Mouse (Mus musculus): ENCODE measurements around the gene 6430550D23Rik.
"Not testable (repeated sequence)": the region's sequence is repeated elsewhere in the genome, so short reads cannot be mapped to it uniquely, and the experiment has no call there.

Gene 6430550D23Rik

DNA sequence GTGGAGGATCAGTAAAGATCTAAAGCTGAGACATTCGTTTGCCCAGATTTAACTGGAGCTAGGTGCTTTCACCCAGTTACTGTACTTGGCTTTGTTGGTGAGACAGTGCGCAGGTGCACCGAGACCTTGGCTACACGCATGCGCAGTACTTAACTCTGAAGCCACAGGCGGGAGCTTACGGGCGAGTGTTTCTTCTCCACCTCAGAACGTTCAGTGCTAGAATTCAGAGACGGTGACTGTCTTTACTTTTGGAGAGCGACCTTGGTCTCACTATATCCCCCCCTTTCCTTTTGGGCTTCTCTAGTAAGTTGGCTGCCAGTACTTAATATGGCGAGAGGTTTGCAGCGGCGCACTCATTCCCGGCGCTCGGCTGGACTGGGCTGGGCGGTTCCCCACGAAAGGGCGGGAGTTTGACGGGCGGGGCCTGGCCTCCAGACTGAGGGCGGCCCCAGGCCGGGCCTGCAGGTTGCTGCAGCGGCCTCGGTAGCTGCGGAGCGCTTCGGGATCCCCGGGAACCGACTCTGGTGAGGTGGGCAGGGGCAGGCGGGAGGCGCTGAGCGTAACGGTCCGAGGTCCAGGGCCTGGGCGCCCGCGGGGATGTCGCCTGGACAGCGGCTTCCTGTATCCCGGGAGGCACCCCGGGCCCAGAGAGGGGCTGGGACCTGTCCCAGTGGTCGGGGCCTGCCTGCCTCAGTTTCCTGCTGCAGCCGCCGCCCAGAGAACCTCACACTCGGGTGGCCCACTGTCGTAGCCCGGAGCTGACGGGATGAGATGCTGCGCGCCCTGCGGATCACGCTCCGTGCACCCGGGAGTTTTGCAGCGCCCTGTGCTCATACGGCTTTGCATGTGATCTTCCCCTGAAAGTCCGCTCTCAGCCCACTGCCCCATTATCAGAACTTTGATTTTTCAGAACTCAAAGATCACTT lies 51.4 kb downstream of the 6430550D23Rik start, which contains the start of gene Cep250:
Gene Cep250, plus strand, starts transcription at position 325 of the 926 bp plus-strand sequence.
- DNase-seq (ENCODE audit: extremely low read depth, low read depth), result peak; percentile 77

DNA sequence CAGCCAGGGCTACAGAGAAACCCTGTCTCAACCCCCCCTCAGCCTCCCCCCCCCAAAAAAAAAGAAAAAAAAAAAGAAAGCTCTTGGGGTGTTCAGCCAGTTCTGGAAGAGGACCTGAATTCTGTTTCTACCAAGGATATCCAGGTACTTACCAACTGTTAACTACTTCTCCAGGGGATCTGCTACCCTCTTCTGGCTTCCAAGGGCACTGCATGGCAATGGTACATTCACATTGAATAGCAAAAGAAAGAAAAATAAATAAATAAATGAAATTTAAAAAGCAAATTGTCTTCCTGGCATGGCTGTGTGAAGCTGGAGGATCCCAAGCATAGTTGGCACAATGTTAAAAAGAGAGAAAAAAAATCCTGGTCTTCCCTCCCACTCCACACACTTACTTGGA lies 55.8 kb downstream of the 6430550D23Rik start:
- DNase-seq (ENCODE audit: extremely low read depth, low read depth), result no peak

DNA sequence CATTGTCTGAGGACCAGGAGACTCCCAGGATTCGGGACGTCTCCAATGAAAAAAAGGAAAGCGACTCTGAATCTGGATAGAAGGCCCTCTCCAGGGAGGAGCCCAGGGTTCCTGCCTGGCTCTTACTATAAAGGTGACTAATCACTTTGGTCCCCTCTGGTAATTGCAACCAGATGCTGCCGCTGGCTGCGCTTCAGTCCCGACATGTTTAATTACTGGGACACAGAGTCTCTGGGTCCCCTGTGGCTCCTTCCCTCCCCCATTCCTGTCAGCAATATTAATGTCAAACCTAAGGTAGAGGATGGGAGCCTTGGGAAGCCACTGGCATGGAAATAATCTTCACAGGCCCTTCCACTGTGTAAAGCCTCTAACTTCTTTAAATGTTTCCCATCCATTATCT lies 58.4 kb downstream of the 6430550D23Rik start:
- no peak for DNase-seq (ENCODE audit: extremely low read depth, low read depth)

DNA sequence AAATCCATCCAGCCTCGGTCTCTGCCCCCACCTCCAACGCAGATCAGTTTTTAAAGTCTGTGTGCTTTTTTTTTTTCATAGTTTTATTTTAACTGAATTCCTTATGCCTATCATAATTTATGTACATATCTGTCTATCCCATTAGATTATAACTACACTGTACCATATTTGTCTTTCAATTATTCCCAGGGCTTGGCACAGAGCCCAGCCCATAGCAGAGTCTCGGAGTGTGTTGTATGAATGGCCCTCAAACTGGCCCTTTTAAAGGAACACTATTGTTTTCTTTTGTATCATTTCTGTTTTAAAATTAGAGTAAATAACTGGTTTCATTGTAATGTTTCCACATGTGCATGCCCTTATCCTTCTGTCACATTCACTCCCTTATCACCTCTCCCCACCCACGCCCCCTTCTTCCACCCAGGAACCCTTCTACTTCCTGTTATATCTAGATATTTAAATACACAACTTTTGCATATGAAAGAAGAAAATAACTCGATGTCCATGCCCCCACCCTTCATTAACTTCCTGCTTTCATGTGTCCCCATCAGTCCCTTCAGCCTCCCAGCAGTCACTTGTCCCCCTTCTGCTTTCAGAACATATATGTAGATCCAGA lies 60.3 kb downstream of the 6430550D23Rik start:
- DNase-seq (ENCODE audit: extremely low read depth, low read depth), result peak; percentile 87

DNA sequence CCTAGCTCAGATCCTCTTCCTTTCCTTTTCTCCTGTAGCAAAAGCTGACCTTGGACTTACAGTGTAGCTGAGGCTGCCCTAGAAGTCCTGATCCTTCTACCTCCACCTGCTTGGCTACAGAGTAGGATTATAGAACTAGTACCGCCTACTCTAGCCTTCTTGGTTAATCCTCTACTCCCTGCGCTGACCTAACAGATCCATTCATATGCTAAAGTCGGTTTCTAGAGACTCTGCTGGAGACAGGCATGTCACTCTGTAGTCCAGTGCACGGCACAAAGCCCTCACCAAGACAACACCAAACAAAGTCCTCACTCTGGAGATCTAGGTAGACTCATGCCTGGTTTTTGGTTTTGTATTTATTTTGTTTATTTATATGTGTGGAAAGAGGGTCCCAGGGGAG lies 61.3 kb downstream of the 6430550D23Rik start:
- DNase-seq (ENCODE audit: extremely low read depth, low read depth), result no peak

DNA sequence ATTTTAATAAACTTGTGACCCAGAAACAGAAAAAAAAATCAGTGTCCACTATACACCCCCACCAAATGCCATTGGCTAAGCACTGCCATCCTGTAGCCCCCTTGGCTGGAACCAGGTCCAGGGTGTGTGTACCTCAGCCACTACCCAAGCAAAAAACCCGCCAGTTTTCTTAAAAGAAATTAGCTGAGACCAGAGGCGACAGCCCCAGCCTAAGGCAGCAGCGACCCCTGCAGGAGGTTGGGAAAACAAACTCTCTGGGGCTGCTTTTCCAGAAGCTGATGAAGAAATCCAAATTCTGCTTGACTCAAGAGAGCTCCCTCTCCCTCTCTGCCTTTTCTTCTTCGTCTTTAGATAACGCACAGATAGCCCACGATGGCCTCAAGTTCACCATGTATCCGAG lies 61.7 kb downstream of the 6430550D23Rik start:
- peak; percentile 53 for DNase-seq (ENCODE audit: extremely low read depth, low read depth)

DNA sequence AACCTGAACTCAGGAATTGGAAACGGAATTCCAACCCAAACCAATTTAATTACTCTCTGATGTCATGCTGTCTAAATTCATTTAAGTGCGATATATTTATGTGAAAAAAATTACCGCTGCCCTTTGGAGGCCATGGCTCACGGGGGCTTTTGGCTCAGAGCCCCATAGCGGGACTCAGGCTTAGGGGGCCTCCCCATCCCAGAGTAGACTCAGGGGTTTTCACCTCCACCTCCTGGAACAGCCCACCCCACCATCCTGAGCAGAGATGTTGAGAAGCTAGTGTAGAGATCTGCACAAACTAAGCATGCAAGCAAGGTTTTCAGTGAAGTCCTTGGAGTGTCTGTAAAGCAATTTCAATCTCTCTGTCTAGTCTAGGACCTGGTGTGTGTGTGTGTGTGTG lies 62.2 kb downstream of the 6430550D23Rik start:
- DNase-seq (ENCODE audit: extremely low read depth, low read depth), result no peak

DNA sequence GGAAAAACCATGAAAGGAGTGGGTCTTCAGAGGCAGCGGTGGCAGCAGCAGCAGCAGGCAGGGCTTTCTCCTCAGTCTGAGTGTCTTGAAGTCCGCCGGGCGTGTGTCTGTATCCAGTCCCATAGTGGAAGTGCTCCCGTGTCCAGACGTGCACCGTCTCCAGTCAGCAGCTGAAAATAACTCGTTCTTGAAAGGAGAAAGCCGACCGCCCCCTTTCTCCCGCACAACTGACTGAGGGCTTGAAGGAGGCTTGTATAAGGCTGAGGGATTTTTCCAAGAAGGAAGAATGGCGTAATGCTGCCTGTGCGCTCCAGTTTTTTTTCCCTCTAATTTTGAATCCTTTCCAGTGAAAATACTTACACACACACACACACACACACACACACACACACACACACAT lies 62.7 kb downstream of the 6430550D23Rik start, which contains the start of gene Gdf5:
Gene Gdf5, minus strand, starts transcription at position 244 of the 400 bp plus-strand sequence.
- DNase-seq (ENCODE audit: extremely low read depth, low read depth), result no peak

DNA sequence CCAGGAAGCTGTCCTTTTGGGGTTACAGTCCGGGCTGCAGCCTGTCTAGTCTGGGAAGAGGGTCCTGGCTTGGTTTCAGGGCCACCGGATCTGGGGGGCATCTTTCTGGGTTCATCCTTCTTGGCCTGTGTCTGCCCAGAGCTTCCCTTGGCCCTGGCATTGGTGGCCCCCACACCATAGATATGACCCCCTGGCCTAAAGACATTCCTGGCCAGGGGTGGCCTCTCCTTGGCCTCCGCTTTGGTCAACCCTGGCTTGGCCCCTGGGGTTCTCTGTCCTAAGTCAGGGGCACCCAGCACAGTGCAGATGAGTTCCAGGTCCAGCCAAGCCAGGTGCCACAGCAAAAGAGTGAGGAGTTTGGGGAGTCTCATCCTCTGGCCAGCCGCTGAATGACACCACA lies 63.1 kb downstream of the 6430550D23Rik start:
- DNase-seq (ENCODE audit: extremely low read depth, low read depth), result no peak

DNA sequence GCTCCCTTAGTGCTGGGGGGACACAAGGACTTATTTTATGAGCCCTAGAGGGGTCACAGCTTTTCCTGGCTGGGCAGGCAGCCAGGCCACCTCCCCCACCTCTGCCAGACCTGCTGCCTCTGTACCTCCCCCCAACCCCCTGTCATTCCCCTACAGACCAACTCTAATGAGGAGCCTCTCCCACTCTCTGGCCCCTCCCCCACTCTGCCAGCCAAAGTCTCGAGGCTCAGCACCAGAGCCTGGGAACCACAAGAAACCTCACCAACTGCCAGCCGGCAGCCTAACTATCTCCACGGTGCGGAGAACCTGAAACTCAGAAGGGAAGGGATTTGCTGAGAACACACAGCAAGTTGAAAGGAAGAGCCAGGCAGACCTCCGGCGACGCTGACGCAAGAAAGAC lies 64.3 kb downstream of the 6430550D23Rik start:
- DNase-seq (ENCODE audit: extremely low read depth, low read depth), result no peak

DNA sequence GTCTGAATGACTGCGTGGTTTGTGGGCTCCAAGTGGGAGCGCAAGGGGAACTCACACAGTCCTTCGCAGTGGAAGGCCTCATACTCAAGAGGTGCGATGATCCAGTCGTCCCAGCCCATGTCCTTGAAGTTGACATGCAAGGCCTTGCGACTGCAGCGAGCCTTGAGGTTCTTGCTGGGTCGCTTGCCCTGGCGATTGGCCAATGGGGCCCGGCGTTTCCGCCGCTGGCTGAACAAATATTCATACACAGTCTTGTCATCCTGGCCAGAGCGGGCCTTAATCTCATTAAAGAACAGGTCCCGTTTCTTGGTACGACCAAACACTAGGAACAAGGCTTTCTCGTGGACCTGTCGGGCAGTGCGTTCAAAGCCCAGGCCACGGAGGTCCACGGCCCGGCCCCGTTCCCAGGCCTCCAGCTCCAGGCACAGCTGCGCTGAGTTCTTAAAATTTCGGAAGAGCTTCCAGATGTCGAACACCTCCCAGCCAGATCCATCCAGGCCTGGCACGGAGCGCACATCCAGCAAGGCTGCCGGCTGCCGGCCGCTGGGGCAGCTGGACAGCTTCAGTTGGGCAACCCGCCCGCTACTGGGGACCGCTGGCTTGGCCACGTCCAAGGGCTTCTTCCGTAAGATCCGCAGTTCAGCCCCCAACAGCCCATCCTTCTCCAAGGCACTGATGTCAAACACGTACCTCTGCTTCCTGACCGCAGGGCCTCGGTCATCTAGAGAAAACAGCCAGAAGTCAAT lies 65.9 kb downstream of the 6430550D23Rik start:
- no peak for DNase-seq (ENCODE audit: extremely low read depth, low read depth)

DNA sequence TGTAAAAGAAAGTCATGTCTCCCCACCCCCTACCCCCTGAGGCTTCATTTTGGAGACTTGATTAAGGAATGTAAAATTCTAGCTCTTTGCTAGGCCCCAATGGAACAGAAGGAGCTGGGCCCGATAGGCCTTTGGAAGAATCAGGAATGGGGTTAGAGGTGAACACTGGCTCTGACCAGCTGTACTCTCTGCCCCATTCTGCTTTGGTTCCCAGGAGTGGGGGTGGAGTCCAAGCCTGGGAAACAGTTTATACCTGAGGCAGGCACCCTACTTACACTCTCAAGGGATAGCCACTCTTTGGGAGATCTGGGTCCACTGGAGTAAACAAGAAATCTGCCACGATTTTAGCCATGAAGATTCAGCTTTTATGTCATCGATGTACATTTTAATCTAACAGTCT lies 67.1 kb downstream of the 6430550D23Rik start, which contains the start of gene Gm15557:
Gene Gm15557, plus strand, starts transcription at position 48 of the 400 bp plus-strand sequence.
- DNase-seq (ENCODE audit: extremely low read depth, low read depth), result no peak

DNA sequence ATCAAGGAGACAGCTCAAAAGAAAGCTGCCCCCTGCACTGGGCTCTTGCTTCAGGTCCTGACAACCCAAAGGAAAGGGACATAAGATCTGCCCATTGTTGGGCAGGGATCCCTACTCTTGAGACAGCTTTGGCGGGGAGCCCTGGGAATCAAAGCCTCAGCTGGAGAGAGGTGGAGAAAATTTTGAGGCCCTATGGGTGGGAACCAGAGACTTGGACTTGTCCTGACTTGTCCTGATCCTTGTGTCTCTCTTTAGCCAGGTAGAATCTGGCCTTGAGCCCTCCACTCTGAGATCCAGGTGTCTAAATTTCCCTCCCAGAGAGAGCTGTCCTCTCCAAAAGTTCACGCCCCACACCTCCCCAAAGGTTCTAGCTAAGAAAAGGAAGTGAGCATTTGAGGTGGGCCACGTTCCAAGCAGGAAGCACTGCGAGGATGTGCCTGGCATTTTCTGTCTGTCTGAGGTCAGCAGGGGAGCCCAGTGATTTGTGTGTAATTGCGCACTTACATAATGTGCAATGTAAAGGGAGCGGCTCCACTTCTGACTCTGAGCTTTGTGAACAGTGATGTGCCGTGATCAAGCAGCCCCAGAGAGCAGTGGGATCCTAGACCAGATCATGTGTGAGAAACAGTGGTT lies 67.8 kb downstream of the 6430550D23Rik start:
- no peak for DNase-seq (ENCODE audit: extremely low read depth, low read depth)

DNA sequence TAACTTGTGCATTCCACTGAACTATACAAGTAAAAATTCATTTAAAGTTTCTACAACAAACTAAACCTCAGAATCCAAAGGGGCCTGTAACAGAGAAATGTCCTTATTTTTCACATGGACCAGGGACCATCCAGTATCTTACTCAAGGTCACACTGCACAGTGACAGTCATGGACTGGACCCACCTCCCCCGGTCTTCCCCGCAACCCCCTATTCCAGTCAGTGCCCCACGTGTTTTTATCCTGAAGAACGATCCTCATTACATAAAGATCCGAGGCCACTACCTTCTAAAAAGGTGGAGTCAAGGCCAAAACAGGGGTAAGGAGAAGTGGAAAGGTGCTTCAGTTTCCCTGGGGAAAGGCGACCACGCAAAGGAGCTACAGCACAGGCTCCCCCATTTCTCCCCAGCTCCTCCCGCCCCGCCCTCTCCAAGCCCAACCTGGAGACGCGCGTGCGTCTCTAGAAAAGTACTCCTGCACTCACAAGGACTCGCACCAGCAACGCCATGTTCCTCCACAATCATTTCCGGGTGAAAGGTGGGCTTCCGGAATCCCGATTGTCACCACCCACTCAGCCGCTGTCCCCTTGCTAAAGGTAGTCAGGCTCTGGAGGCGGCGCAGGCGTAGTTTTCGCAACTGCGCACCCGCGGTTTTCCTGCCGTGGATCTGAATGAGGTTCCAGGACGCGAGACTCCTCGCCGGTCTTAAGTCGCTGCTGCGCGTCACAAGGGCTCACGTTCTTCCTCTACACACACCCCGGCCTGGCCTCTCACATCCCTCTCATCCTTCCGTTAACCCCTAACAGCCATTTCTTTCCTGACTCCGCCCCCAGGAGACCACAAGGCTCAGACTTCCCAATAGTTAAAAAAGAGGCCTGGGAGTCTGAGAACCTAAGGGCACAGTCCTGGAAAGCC lies 78.0 kb downstream of the 6430550D23Rik start, which contains the start of gene Uqcc1:
Gene Uqcc1, minus strand, starts transcription at position 780 of the 912 bp plus-strand sequence.
- DNase-seq (ENCODE audit: extremely low read depth, low read depth), result peak; percentile 95

DNA sequence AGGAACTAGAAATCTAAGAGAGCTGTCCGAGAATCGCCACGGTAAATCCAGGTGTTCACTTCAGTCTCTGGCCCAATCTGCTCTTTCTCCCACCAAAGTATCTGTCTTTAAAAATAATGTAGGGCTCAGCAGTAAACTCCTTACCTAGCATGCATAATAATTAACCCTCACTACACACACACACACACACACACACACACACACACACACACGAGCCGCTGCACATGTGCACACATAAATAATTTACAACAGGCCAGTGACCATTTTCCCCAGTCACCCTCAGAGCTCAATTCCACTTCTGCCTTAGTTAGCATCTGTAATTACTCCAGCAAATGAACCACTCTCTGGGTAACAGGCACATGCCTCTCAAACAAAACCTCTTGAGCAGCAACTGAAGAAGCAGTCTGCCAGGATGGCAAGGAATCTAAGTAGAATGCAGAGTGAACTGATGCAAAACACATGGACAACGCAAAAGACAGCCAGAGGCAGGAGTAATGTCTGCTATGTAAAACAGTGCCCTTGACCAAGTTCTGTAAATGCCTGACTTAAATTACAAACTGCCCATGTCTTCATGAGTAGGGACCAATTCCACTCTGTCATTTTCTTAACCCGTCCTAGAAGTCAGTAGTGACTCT lies 78.9 kb downstream of the 6430550D23Rik start:
- peak; percentile 54 for DNase-seq (ENCODE audit: extremely low read depth, low read depth)

DNA sequence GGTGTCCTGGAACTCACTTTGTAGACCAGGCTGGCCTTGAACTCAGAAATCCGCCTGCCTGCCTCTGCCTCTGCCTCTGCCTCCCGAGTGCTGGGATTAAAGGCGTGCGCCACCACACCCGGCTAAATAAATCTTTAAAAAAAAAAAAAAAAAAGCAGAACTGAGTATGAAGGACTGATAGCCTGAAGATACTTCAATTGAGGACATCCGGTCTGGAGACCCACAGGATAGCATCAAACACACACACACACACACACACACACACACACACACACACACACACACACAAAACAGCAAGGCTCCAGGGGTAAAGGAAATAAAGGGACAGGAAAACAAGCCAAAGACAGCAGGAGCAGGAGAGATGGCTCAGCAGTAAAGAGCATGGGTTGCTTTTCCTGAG lies 82.6 kb downstream of the 6430550D23Rik start:
- not testable (repeated sequence) for DNase-seq (ENCODE audit: extremely low read depth, low read depth)
